Mouse (Mus musculus) myocyte (in vitro differentiated cells): Measurements from ENCODE around the gene Esrrg.

ENCODE experiments used
- CEBPB ChIP-seq: IDR thresholded peaks from 2 replicates; pipeline ENCODE4 v1.6.1; 2011; ENCODE audit warnings: mild to moderate bottlenecking, moderate library complexity; ENCODE audit not compliant: poor library complexity, insufficient read depth, severe bottlenecking
- POLR2A ChIP-seq: IDR thresholded peaks from one replicate; pipeline ENCODE4 v1.6.1; 2011; ENCODE audit warnings: low read depth, mild to moderate bottlenecking, control low read depth, moderate library complexity; ENCODE audit not compliant: insufficient read length
- POLR2AphosphoS2 ChIP-seq: IDR thresholded peaks from one replicate; pipeline ENCODE4 v1.6.1; 2011; ENCODE audit warnings: low read depth, control low read depth; ENCODE audit not compliant: insufficient read length
- REST ChIP-seq: IDR thresholded peaks from one replicate; pipeline ENCODE4 v1.6.1; 2011; ENCODE audit warnings: mild to moderate bottlenecking, control low read depth, moderate library complexity; ENCODE audit not compliant: insufficient read depth, insufficient read length
- SRF ChIP-seq: IDR thresholded peaks from one replicate; pipeline ENCODE4 v1.6.1; 2011; ENCODE audit warnings: low read depth; ENCODE audit not compliant: control insufficient read depth, insufficient read length
- TCF12 ChIP-seq: IDR thresholded peaks from one replicate; pipeline ENCODE4 v1.6.1; 2011; ENCODE audit warnings: mild to moderate bottlenecking, control low read depth; ENCODE audit not compliant: poor library complexity, insufficient read depth, severe bottlenecking
- USF1 ChIP-seq: IDR thresholded peaks from one replicate; pipeline ENCODE4 v1.6.1; 2011; ENCODE audit warnings: low read depth, mild to moderate bottlenecking, control low read depth, moderate library complexity

DNA sequence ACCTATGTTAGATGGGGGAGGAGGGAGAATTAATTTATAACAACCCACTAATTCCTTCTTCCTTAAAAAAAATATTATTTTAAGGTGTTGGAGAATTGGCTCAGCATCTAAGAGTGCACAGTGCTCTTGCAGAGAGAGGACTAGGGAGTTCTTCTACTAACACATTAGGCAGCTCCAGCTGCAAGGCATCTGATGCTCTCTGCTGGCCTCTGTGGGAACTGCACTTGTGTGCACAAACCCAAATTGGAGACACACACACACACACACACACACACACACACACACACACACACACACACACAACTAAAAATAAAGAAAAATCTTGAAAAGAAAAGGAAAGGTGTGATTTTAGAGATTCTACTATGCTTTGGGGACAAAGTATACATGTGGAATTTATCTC lies 381.6 kb downstream of the Esrrg start:
- TF ChIP-seq REST = no peak
- no peak for TF ChIP-seq CEBPB
- no peak for TF ChIP-seq USF1
- TF ChIP-seq SRF = no peak
- TF ChIP-seq POLR2AphosphoS2 = no peak
- no peak for TF ChIP-seq POLR2A
- TF ChIP-seq TCF12 = no peak
